Mouse (Mus musculus) neural tube, embryonic 15.5 days (tissue): ENCODE measurements around the gene Akap2. TPM values are rescaled to one million over a fixed set of nuclear protein-coding genes. Genes with fewer than 3 reads are reported as not detected.

ENCODE experiments used
- ATAC-seq: fragments of 200-750 bp; cut with Nextera tagmentation; 2 replicates; pipeline ENCODE4 v1.8.0; 2017; ENCODE audit warnings: mild to moderate bottlenecking, moderate TSS enrichment, moderate library complexity; ENCODE audit not compliant: low FRiP score
- H3K27ac ChIP-seq: fragments of 300-500 bp; sonication (generic); replicated peaks from 2 replicates; pipeline ENCODE4 v1.5.1; 2015; ENCODE audit warnings: mild to moderate bottlenecking, inconsistent platforms
- H3K27me3 ChIP-seq: fragments of 300-500 bp; sonication (generic); replicated peaks from 2 replicates; pipeline ENCODE4 v1.6.1; 2015; ENCODE audit warnings: inconsistent platforms
- H3K36me3 ChIP-seq: fragments of 300-500 bp; sonication (generic); 2 replicates; pipeline ENCODE4 v1.6.1; 2015; ENCODE audit warnings: inconsistent platforms
- H3K4me1 ChIP-seq: fragments of 300-500 bp; sonication (generic); 2 replicates; pipeline ENCODE4 v1.6.1; 2015; ENCODE audit warnings: inconsistent platforms
- H3K4me2 ChIP-seq: fragments of 300-500 bp; sonication (generic); 2 replicates; pipeline ENCODE4 v1.6.1; 2015; ENCODE audit warnings: inconsistent platforms, mild to moderate bottlenecking, moderate library complexity
- H3K4me3 ChIP-seq: fragments of 300-500 bp; sonication (generic); replicated peaks from 2 replicates; pipeline ENCODE4 v1.5.1; 2015; ENCODE audit warnings: mild to moderate bottlenecking, inconsistent platforms
- H3K9ac ChIP-seq: fragments of 300-500 bp; sonication (generic); replicated peaks from 2 replicates; pipeline ENCODE4 v1.6.1; 2015; ENCODE audit warnings: mild to moderate bottlenecking, inconsistent platforms
- H3K9me3 ChIP-seq: fragments of 300-500 bp; sonication (generic); replicated peaks from 2 replicates; pipeline ENCODE4 v1.6.1; 2016; ENCODE audit warnings: inconsistent platforms
- WGBS: fragments of 180-500 bp; shearing (Covaris S2); methylation state at CpG from one replicate; pipeline ENCODE4 v1.1.7; 2015; ENCODE audit warnings: mixed read lengths; 5-methylcytosine and 5-hydroxymethylcytosine counted together
- polyA plus RNA-seq: library from polyadenylated mRNA; unstranded; fragments of >200 nt; fragmentation: Nextera tagmentation; extraction: Ambion mirVana; gene quantifications from 2 replicates; pipeline ENCODE4 v1.2.1, GENCODE M21; 2015

Akap2 gene
- polyA plus RNA-seq, 1 experiment from 2014 or later: 11.0 TPM

DNA sequence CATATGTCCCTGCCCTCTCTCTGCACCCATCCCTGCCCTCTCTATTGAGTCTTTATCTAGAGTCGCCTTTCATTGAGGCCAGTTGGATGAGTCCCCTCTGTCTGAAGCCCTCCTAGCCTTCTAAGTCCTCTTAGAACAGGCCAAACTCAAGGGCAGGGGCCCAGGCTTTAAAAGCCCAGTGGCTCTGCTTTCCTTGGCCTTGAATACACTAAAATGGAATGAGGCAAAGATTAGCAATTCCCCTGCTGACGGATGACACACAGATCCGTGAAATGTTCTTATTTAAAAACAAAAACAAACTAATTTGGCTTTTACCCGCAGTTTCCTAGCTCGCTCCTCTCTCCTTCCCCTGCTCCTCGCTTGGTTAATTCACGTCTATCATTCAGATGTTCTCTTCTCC is 45.0 kb downstream of the Akap2 start:
- Histone ChIP-seq H3K9ac (no peak overlapping the region), H3K27ac (no peak overlapping the region), H3K4me1 (peaks cover 5% of the 10 kb centered on the region; the same call in 1 of the 2 replicates), H3K4me2 (no peak overlapping the region), H3K4me3 (no peak overlapping the region), H3K9me3 (no peaks in the 10 kb centered on the region), H3K27me3 (no peaks in the 10 kb centered on the region), H3K36me3 (no peaks in the 10 kb centered on the region)
- ATAC-seq: no peak
- 67% methylated on average over 7 of the region's 7 CpGs for WGBS

DNA sequence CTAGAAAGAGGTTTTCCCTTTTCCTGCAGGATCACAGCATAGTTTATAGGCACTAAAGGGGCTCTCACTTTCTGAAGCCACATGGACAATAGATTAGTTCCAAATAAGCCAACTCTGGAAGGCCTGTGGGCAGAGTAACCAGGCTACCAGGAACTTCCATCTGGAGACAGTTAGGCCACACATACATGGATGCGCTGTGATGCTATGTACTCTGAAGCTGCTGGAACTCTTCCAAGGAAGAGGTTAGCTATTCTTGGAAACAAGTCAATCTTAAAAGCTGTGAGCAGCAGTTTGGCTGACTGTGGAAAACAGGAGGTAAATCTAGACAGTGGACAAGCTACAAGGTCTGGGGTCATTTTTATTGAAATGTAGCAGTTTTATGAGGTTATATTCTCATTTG is 46.9 kb downstream of the Akap2 start:
- Histone ChIP-seq H3K4me2 (no peak overlapping the region), H3K4me3 (no peak overlapping the region), H3K9ac (no peak overlapping the region), H3K36me3 (no peaks in the 10 kb centered on the region), H3K27me3 (no peaks in the 10 kb centered on the region), H3K4me1 (no peaks in the 10 kb centered on the region), H3K27ac (peak overlapping the region; percentile 61), H3K9me3 (no peaks in the 10 kb centered on the region)
- no peak; the same call in 1 of the 2 replicates for ATAC-seq
- 47% methylated on average over 1 of the region's 1 CpGs for WGBS

DNA sequence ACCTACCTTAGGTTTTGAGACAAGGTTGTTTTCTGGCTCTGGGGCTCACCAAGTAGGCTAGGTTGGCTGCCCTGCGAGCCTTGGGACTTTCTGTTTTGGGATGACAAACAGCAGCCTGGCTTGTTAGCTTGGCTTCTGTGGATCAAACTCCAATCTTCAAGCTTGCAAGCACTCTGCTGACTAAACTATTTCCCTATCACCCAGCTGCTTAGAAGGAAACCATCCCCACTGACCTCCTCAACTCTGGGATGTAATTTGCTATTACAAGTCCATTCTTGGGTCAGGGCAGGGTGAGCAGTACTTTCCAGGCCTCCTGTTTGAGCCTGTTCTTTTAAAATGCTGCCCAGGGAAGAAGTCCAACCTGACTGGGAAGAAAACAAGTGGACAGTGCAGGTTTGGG is 47.5 kb downstream of the Akap2 start:
- Histone ChIP-seq H3K4me2 (no peak overlapping the region), H3K4me3 (no peak overlapping the region), H3K36me3 (no peaks in the 10 kb centered on the region), H3K4me1 (no peaks in the 10 kb centered on the region), H3K27me3 (no peaks in the 10 kb centered on the region), H3K9ac (no peak overlapping the region), H3K27ac (peak overlapping the region; percentile 61), H3K9me3 (no peaks in the 10 kb centered on the region)
- no peak for ATAC-seq
- WGBS: 85% methylated on average over 1 of the region's 1 CpGs

DNA sequence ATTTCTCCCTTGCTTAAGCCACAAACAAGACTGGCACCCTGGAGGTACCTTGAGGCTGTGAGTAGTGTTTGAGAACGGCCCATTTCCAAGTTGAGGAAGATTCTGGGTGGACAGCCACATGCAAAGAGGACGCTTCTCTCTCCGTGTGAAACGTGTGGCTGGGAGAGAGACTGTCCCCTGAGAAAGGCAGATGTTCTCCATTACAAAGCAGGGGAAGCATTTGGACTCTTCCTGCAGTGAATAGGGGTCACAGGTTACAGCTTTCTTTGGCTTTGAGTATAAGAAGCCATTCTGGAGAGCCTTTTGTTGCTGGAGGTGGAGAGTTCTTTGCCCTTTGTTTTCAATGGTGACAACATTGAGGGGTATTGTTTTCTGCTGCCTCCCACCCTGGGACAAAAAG is 48.3 kb downstream of the Akap2 start:
- no peak overlapping the region for H3K27ac ChIP-seq
- 13% methylated on average over 4 of the region's 4 CpGs for WGBS
- no peaks in the 10 kb centered on the region for H3K9me3 ChIP-seq
- H3K36me3 ChIP-seq: no peaks in the 10 kb centered on the region
- H3K4me3 ChIP-seq: no peak overlapping the region
- no peaks in the 10 kb centered on the region for H3K27me3 ChIP-seq
- H3K9ac ChIP-seq: no peak overlapping the region
- no peak for ATAC-seq
- no peak overlapping the region for H3K4me2 ChIP-seq
- H3K4me1 ChIP-seq: no peaks in the 10 kb centered on the region

DNA sequence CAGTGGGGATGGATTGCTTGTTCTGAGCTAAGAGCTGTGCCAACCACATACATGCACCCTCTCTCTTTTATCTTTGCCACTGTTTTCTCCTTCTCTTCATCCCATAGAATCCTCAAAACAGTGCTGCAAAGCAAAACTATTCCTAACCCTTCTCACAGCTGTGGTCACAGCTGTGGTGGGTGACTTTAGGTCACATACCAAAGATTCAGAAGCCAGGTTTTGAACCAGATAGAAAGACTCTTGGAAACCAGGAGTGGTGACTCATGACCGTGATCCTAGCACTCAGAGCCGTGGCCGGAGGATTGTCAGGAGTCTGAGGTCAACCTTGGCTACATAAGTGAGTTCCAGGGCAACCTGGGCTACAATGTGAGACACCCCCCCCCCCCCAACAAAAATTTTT is 51.5 kb downstream of the Akap2 start:
- Histone ChIP-seq H3K4me1 (no peaks in the 10 kb centered on the region), H3K9ac (no peak overlapping the region), H3K9me3 (no peaks in the 10 kb centered on the region), H3K4me2 (no peak overlapping the region), H3K27ac (no peak overlapping the region), H3K4me3 (no peak overlapping the region), H3K36me3 (no peaks in the 10 kb centered on the region), H3K27me3 (no peaks in the 10 kb centered on the region)
- 84% methylated on average over 3 of the region's 3 CpGs for WGBS
- ATAC-seq: no peak

DNA sequence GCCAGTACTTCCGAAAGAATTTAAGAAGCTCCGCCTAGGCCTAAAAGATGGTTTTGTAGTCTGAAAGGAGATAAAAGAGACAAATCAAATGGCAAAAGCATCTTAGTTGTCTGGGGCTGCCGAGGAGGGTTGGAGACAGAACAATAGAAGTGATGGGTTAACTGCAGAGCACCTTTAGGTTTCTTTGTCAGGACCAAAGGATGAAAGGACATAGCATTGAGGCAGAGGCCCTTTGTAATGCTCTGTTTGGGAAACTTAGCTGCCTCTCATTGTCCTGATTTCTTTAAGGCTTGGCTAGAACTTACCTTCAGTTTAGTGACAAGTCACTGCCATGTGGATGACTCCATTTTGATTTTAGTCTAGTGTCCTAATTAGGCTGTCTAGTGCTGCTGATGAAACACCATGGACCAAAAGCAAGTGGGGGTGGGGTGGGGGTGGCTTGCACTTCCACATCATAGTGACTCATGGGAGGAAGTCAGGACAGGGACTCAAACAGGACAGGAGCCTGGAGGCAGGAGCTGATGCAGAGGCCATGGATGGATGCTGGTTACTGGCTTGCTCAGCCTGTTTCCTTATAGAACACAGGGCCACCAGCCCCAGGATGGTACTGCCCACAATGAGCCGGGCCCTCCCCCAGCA is 52.8 kb downstream of the Akap2 start:
- Histone ChIP-seq H3K9ac (no peak overlapping the region), H3K9me3 (no peaks in the 10 kb centered on the region), H3K4me1 (no peaks in the 10 kb centered on the region), H3K36me3 (no peaks in the 10 kb centered on the region), H3K4me3 (no peak overlapping the region), H3K27ac (no peak overlapping the region), H3K4me2 (no peak overlapping the region), H3K27me3 (no peaks in the 10 kb centered on the region)
- WGBS: 53% methylated on average over 4 of the region's 4 CpGs
- ATAC-seq: no peak

DNA sequence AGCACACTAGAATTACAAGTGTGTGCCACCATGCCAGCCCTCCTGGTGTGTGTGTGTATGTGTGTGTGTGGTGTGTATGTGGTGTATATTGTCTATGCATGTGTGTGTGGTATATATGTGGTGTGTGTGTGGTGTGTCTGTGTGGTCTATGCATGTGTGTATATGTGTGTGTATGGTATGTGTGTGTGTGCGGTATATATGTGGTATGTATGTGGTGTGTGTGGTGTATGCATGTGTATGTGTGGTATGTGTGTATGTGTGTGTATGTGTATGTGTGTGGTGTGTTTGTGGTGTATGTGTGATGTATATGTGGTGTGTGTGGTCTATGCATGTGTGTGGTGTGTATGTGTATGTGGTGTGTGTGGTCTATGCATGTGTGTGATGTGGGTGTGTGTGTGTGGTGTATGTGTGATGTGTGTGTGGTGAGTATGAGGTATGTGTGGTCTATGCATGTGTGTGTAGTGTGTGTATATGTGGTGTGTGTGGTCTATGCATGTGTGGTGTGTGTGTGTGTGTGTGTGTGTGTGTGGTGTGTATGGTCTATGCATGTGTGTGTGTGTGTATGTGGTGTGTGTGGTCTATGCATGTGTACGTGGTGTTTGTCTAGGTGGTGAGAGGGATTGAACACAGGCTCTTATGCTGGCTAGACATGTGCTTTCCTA is 54.2 kb downstream of the Akap2 start:
- Histone ChIP-seq H3K4me1 (no peaks in the 10 kb centered on the region), H3K27ac (no peak overlapping the region), H3K36me3 (no peaks in the 10 kb centered on the region), H3K9ac (no peak overlapping the region), H3K27me3 (no peaks in the 10 kb centered on the region), H3K9me3 (no peaks in the 10 kb centered on the region), H3K4me2 (no peak overlapping the region), H3K4me3 (no peak overlapping the region)
- 93% methylated on average over 2 of the region's 2 CpGs for WGBS
- no peak for ATAC-seq

DNA sequence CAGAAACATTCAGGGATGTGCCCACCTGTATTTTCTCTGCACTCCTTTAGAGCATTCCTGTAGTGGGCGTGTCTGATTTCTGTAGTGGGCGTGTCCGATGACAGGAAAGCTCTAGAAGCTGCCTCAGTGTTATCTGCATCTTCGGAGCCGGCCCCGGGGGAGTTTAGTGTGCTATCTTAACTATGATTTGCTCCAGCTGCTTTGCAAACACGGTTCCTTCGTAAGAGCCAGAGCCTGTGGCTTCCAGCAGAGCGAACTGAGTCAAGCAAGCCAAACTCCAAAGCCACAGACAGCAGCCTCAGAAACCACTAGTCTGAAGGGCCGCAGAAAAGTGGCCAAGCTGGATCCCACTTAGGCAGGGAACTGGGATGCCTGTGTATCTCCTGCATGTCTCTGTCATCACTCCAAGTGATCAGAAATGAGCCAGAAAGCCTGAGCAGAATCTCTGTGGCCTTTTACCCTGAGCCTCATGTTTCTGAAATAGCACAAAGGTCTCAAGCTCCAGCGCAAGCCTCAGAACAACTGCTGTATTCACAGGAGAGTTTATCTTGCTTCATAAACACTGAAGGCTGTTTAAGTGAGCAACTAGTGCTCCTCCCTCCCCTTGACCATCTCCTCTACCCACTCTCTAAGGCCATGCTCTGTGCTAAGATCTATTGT is 55.5 kb downstream of the Akap2 start:
- Histone ChIP-seq H3K27ac (no peak overlapping the region), H3K4me1 (no peaks in the 10 kb centered on the region), H3K9me3 (no peaks in the 10 kb centered on the region), H3K4me3 (no peak overlapping the region), H3K9ac (no peak overlapping the region; the same call in 1 of the 2 replicates), H3K36me3 (no peaks in the 10 kb centered on the region), H3K27me3 (no peaks in the 10 kb centered on the region), H3K4me2 (no peak overlapping the region)
- WGBS: 72% methylated on average over 11 of the region's 11 CpGs
- no peak for ATAC-seq

DNA sequence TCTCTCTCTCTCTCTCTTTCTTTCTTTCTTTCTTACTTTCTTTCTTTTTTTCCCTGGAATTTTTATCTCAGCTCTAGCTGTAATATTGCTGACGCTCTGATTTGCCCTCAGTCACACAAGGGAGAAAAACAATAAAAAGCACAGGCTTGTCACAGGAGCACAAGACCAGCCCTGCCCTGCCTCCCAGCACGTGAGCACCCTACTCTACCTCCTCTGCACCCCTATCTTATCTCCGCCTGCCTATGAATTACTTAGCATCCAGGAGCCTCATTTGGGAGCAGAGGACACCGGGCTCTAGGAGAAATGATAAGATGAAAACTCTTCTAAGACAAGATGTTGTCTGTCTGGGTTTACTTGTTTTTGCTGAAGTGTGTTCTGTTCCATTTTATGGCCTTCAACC is 57.1 kb downstream of the Akap2 start:
- 64% methylated on average over 4 of the region's 4 CpGs for WGBS
- Histone ChIP-seq H3K4me2 (no peak overlapping the region), H3K4me3 (no peak overlapping the region), H3K9ac (no peak overlapping the region), H3K36me3 (no peaks in the 10 kb centered on the region), H3K4me1 (no peaks in the 10 kb centered on the region), H3K9me3 (no peaks in the 10 kb centered on the region), H3K27ac (no peak overlapping the region), H3K27me3 (no peaks in the 10 kb centered on the region)
- no peak for ATAC-seq

DNA sequence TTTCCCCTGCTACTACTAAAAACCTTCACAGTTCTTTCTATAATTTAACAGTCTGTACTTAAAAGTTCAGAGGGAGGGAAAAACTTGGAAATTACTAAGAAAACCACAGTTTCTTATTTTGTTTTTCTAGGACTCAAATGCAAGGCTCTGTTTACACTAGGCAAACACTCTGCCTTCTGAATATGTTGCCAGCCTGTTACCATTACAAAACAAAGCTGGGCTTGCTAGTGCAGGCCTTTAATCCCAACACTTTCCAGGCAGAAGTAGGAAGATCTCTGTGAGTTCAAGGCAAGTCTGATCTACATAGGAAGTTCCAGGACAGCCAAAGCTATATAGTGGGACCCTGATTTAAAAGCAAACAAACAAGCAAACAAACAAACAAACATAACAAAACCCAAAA is 58.1 kb downstream of the Akap2 start:
- H3K4me1 ChIP-seq: no peaks in the 10 kb centered on the region
- no peak overlapping the region for H3K27ac ChIP-seq
- no peaks in the 10 kb centered on the region for H3K27me3 ChIP-seq
- no peaks in the 10 kb centered on the region for H3K9me3 ChIP-seq
- ATAC-seq: no peak
- H3K4me2 ChIP-seq: no peak overlapping the region
- no peaks in the 10 kb centered on the region for H3K36me3 ChIP-seq
- no peak overlapping the region for H3K9ac ChIP-seq
- H3K4me3 ChIP-seq: no peak overlapping the region

DNA sequence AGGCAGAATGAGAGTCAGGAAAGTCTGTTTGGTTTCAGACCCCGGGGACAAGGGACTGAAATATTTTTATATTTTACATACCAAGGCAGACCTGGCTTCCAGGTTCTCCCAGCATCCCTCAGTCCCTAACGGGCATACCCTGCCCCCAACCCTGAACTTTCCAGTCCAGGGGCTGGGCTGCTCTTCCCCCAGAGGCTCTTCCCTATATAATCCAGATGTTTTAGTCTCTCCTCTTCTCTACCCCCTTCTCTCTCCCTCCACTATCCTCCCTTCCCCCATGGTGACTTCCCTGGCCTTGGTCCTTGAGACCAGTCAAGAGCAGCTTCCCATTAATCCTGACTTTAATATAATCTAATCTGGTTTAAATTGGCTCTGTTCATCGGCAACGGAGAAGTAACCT is 62.9 kb downstream of the Akap2 start:
- Histone ChIP-seq H3K27ac (no peak overlapping the region), H3K36me3 (no peaks in the 10 kb centered on the region), H3K27me3 (no peaks in the 10 kb centered on the region), H3K9ac (no peak overlapping the region), H3K4me2 (peak overlapping the region; percentile 27; the same call in 1 of the 2 replicates), H3K4me1 (peaks cover 31% of the 10 kb centered on the region), H3K9me3 (no peaks in the 10 kb centered on the region), H3K4me3 (no peak overlapping the region)
- 31% methylated on average over 4 of the region's 4 CpGs for WGBS
- no peak for ATAC-seq
